Mouse (Mus musculus): ENCODE measurements around the gene Lyst. TPM values are rescaled to one million over a fixed set of nuclear protein-coding genes. Genes with fewer than 3 reads are reported as not detected.
"Not testable (repeated sequence)": the region's sequence is repeated elsewhere in the genome, so short reads cannot be mapped to it uniquely, and the experiment has no call there.

Gene Lyst
- 1.8 and 2.5 TPM in 2 replicates for polyA plus RNA-seq (2014; fragmentation: Nextera tagmentation; extraction: Ambion mirVana)

DNA sequence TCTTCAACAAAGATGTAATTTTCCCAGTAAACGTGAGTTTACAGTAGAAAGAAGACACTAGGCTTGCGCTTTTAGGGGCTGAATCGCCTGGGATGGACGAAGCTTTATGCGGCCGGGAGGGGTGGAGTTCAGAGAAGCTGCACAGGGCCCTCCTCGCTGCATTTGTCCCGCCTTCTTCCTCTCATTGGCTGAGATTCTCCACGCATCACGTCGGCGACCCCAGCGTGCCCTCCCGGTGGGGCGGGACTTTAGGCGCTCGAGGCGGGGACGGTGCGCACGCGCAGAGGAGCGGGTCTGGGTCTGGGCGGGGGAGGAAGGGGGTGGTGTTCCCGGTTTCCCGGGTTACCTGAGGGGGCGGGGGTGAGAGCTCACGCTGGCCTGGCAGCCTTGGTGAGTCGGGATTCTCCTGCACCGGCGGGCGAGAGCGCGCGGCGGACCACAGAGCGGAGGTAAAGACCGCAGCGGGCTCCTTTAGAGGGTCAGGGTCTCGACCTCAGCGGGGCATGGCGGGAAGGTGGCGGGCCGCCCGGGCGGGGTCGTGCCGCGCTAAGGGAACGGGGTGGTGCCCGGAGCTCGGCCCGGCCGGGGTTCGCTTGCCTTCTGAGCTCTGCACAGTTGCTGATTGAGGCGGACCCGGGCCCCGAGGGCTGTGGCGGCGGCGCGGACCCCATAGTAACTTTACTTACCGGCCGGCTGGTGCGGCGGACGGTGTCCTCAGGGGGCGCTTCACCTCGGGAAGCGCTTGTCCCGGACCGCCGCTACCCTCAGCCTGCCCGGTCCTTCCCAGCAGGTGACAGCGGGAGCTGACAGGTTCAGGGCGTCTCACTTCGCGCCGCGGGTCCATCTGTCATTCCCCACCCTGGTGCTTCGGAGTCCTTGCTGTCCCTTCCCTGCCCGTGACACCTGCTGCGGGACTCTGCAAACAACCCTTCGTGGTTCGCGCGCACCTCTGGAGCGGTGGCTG lies at the start of gene Lyst:
Gene Lyst (plus strand): TSS at position 350 of the 964 bp plus-strand sequence.
- peak; percentile 99 for ATAC-seq (ENCODE audit: low FRiP score)
- Histone ChIP-seq H3K9ac (ENCODE audit: low read length) (peak within 1 kb of the TSS; percentile 79), H3K27ac (ENCODE audit: low read depth, low read length) (peak within 1 kb of the TSS; percentile 25), H3K27me3 (ENCODE audit: control insufficient read depth, insufficient read depth, low read length) (no peaks in the 10 kb centered on the region), H3K36me3 (ENCODE audit: control insufficient read depth, insufficient read depth, low read length) (no peaks in the 10 kb centered on the region), H3K4me1 (ENCODE audit: control insufficient read depth, insufficient read depth, low read length) (peaks cover 2% of the 10 kb centered on the region; the same call in 1 of the 2 replicates), H3K4me2 (peak within 1 kb of the TSS; percentile 88), H3K9me3 (ENCODE audit: control insufficient read depth, low read length) (no peaks in the 10 kb centered on the region), H3K4me3 (ENCODE audit: low read depth, low read length) (peak within 1 kb of the TSS; percentile 77)
- under 1% methylated on average over 77 of the region's 88 CpGs for WGBS
- peak; percentile 99 for DNase-seq (ENCODE audit: low spot score, missing footprints)

DNA sequence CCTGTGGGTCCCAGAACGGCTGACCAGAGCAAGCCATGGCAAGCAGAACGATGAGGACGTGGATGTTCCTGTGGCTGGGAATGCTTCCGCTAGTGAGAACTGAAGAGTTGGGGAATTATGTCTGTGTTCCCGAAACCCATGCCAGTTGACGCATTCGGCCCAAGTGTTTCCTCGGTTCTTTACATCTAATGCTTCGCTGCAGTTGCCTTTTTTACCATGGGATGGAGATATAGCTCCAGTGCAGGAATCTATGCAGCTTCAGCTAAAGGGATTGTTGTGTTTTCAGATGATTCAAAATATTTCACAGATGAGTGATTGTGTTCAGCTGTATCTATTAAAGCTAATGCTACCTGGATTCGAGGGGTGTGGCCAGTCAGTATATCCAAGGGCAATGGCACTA lies 47.1 kb upstream of the Lyst start:
- H3K27me3 ChIP-seq (ENCODE audit: control insufficient read depth, insufficient read depth, low read length); H3K9ac ChIP-seq (ENCODE audit: low read length); H3K4me1 ChIP-seq (ENCODE audit: control insufficient read depth, insufficient read depth, low read length); H3K36me3 ChIP-seq (ENCODE audit: control insufficient read depth, insufficient read depth, low read length); H3K4me2 ChIP-seq; H3K9me3 ChIP-seq (ENCODE audit: control insufficient read depth, low read length); ATAC-seq (ENCODE audit: low FRiP score); H3K4me3 ChIP-seq (ENCODE audit: low read depth, low read length); H3K27ac ChIP-seq (ENCODE audit: low read depth, low read length): not testable (repeated sequence)
- 90% methylated on average over 10 of the region's 10 CpGs for WGBS
- peak; percentile 14 for DNase-seq (ENCODE audit: low spot score, missing footprints)

- DNase-seq (ENCODE audit: low spot score, missing footprints): peak; percentile 31
- Histone ChIP-seq H3K27ac (ENCODE audit: low read depth, low read length) (no peak overlapping the region), H3K4me3 (ENCODE audit: low read depth, low read length) (no peak overlapping the region), H3K4me1 (ENCODE audit: control insufficient read depth, insufficient read depth, low read length) (no peaks in the 10 kb centered on the region), H3K27me3 (ENCODE audit: control insufficient read depth, insufficient read depth, low read length) (peaks cover 21% of the 10 kb centered on the region), H3K9ac (ENCODE audit: low read length) (no peak overlapping the region), H3K36me3 (ENCODE audit: control insufficient read depth, insufficient read depth, low read length) (no peaks in the 10 kb centered on the region), H3K9me3 (ENCODE audit: control insufficient read depth, low read length) (no peaks in the 10 kb centered on the region), H3K4me2 (no peak overlapping the region)
- no peak for ATAC-seq (ENCODE audit: low FRiP score)
- WGBS: 84% methylated on average over 3 of the region's 3 CpGs
Observed at GRCm38 (mm10) chr13:13546792-13547191, 43.4 kb upstream of the Lyst start.

DNA sequence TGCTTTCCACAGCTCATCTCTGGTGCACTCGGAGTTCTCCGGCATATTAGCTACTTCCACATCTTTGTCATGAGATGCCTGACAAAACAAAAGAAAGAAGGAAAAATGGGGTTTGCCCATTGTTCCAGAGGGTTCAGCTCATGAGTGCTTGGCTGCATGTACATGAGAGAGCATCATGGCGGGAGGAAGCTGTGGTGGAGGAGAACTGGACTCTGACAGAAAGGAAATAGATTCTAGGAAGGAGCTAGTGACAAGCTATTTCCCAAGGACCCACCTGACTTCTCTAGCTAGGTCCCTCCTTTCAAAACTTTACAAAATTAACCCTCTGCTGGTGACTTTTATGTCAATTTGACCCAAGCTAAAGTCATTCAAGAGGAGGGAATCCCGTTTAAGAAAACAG lies 42.3 kb upstream of the Lyst start:
- DNase-seq (ENCODE audit: low spot score, missing footprints) (peak; percentile 61), ATAC-seq (ENCODE audit: low FRiP score) (no peak)
- H3K27me3 ChIP-seq (ENCODE audit: control insufficient read depth, insufficient read depth, low read length): peaks cover 21% of the 10 kb centered on the region
- 88% methylated on average over 4 of the region's 4 CpGs for WGBS
- no peak overlapping the region for H3K27ac ChIP-seq (ENCODE audit: low read depth, low read length)
- no peaks in the 10 kb centered on the region for H3K9me3 ChIP-seq (ENCODE audit: control insufficient read depth, low read length)
- H3K36me3 ChIP-seq (ENCODE audit: control insufficient read depth, insufficient read depth, low read length): no peaks in the 10 kb centered on the region
- H3K4me1 ChIP-seq (ENCODE audit: control insufficient read depth, insufficient read depth, low read length): no peaks in the 10 kb centered on the region
- no peak overlapping the region for H3K4me3 ChIP-seq (ENCODE audit: low read depth, low read length)
- H3K9ac ChIP-seq (ENCODE audit: low read length): no peak overlapping the region
- no peak overlapping the region for H3K4me2 ChIP-seq

DNA sequence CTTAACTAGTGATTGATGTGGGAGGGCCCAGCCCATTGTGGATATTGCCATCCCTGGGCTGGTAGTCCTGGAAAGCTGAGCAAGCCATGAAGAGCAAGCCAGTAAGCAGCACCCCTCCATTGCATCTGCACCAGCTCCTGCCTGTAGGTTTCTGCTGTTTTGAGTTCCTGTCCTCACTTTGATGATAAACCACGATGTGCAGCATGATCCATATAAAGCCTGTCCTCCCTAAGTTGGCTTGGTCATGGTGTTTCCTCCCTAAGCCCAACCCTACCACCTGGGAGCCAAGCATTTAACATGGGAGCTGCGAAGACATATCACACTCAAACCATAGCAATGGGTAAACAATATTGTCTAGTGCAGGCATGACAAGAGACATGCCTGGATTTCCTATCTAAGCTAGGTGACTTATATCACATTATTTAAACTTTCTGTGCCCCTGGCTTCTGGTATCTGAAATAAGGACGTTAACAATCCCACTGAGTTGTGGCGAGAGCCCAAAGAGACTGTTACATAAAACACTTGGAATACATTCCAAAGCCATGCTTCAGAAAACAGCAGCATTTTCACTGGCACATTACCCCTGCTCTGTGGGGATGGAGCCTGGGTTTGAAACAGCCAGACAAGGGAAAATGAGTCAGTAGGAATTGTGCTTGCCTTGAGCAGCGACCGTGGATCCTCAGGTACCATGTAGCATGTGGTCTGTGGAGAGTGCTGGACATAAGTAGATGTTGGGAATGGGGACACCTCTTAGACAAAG lies 41.6 kb upstream of the Lyst start:
- ATAC-seq (ENCODE audit: low FRiP score) (no peak), DNase-seq (ENCODE audit: low spot score, missing footprints) (peak; percentile 67)
- H3K27ac ChIP-seq (ENCODE audit: low read depth, low read length): no peak overlapping the region
- H3K4me1 ChIP-seq (ENCODE audit: control insufficient read depth, insufficient read depth, low read length): no peaks in the 10 kb centered on the region
- no peak overlapping the region for H3K4me3 ChIP-seq (ENCODE audit: low read depth, low read length)
- H3K9ac ChIP-seq (ENCODE audit: low read length): no peak overlapping the region
- no peak overlapping the region for H3K4me2 ChIP-seq
- WGBS: 92% methylated on average over 6 of the region's 6 CpGs
- H3K9me3 ChIP-seq (ENCODE audit: control insufficient read depth, low read length): no peaks in the 10 kb centered on the region
- peaks cover 21% of the 10 kb centered on the region for H3K27me3 ChIP-seq (ENCODE audit: control insufficient read depth, insufficient read depth, low read length)
- H3K36me3 ChIP-seq (ENCODE audit: control insufficient read depth, insufficient read depth, low read length): no peaks in the 10 kb centered on the region

DNA sequence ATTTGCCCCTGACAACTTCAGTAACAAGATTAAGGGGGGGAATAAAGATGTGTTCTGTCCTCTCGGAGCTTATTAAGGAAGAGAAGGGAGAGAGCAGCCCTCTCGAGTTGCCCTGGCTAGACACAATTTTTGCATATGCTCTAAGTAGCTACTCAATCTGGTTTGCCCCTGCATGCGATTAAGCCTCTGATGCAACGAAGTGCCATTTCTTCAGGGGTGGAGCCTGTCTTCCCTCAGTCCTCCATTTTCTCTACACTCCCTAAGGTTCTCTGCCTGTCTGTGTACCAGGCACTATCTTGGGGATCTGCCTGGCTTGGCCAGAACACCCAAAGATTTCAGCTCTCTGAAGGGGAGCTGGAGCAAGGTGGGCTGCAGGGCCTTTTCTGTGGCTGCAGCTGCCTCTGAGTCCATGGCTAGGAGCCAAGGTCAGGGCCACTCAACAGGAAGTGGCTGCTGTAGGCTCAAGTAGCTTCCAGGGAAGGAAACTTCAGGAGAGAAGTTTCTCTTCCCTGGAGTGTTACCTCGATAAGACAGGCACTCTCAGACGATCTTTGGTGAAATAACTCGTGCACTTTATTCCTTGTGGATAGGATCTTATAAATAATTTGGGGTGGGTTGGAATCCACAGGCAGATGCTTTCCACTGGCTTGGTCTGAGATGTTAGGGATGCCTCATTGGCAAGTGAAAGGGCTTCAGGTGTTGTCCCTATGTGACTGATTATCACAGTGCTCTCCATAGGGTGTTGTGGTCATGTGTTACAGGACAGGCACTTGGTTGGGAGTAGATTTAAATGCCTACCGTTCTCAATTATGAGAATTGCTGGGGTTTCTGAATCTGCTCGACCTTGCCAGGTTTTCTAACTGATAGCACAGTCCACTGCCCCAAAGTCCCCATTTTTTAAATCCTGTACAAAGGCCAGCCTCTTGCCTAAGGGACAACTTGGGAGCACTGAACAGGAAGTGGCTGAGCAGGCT lies 40.2 kb upstream of the Lyst start:
- Histone ChIP-seq H3K27ac (ENCODE audit: low read depth, low read length) (no peak overlapping the region), H3K4me3 (ENCODE audit: low read depth, low read length) (no peak overlapping the region), H3K9ac (ENCODE audit: low read length) (no peak overlapping the region), H3K9me3 (ENCODE audit: control insufficient read depth, low read length) (no peaks in the 10 kb centered on the region), H3K27me3 (ENCODE audit: control insufficient read depth, insufficient read depth, low read length) (peaks cover 28% of the 10 kb centered on the region), H3K4me1 (ENCODE audit: control insufficient read depth, insufficient read depth, low read length) (no peaks in the 10 kb centered on the region), H3K4me2 (no peak overlapping the region), H3K36me3 (ENCODE audit: control insufficient read depth, insufficient read depth, low read length) (no peaks in the 10 kb centered on the region)
- peak; percentile 78 for DNase-seq (ENCODE audit: low spot score, missing footprints)
- 68% methylated on average over 9 of the region's 9 CpGs for WGBS
- ATAC-seq (ENCODE audit: low FRiP score): no peak

GRCm38 (mm10) chr13:13552020-13552419 lies 38.2 kb upstream of the Lyst start:
- H3K4me1 ChIP-seq (ENCODE audit: control insufficient read depth, insufficient read depth, low read length): no peaks in the 10 kb centered on the region
- no peak overlapping the region for H3K27ac ChIP-seq (ENCODE audit: low read depth, low read length)
- WGBS: 25% methylated on average over 3 of the region's 3 CpGs
- ATAC-seq (ENCODE audit: low FRiP score): peak; percentile 78
- no peak overlapping the region for H3K4me3 ChIP-seq (ENCODE audit: low read depth, low read length)
- H3K9me3 ChIP-seq (ENCODE audit: control insufficient read depth, low read length): no peaks in the 10 kb centered on the region
- H3K27me3 ChIP-seq (ENCODE audit: control insufficient read depth, insufficient read depth, low read length): peaks cover 28% of the 10 kb centered on the region
- no peaks in the 10 kb centered on the region for H3K36me3 ChIP-seq (ENCODE audit: control insufficient read depth, insufficient read depth, low read length)
- H3K9ac ChIP-seq (ENCODE audit: low read length): no peak overlapping the region
- H3K4me2 ChIP-seq: no peak overlapping the region
- DNase-seq (ENCODE audit: low spot score, missing footprints): peak; percentile 89

- no peak overlapping the region for H3K4me3 ChIP-seq (ENCODE audit: low read depth, low read length)
- no peaks in the 10 kb centered on the region for H3K36me3 ChIP-seq (ENCODE audit: control insufficient read depth, insufficient read depth, low read length)
- H3K27ac ChIP-seq (ENCODE audit: low read depth, low read length): no peak overlapping the region
- no peak overlapping the region for H3K9ac ChIP-seq (ENCODE audit: low read length)
- H3K9me3 ChIP-seq (ENCODE audit: control insufficient read depth, low read length): no peaks in the 10 kb centered on the region
- no peak for ATAC-seq (ENCODE audit: low FRiP score)
- peaks cover 28% of the 10 kb centered on the region for H3K27me3 ChIP-seq (ENCODE audit: control insufficient read depth, insufficient read depth, low read length)
- H3K4me1 ChIP-seq (ENCODE audit: control insufficient read depth, insufficient read depth, low read length): no peaks in the 10 kb centered on the region
- no peak overlapping the region for H3K4me2 ChIP-seq
- no peak for DNase-seq (ENCODE audit: low spot score, missing footprints)
- 81% methylated on average over 1 of the region's 1 CpGs for WGBS
Observed at GRCm38 (mm10) chr13:13553660-13554059, 36.5 kb upstream of the Lyst start.

Data from midbrain, embryonic 11.5 days (tissue).